ENCODE assay signal across 8 mouse cellular contexts in the genomic region with DNA sequence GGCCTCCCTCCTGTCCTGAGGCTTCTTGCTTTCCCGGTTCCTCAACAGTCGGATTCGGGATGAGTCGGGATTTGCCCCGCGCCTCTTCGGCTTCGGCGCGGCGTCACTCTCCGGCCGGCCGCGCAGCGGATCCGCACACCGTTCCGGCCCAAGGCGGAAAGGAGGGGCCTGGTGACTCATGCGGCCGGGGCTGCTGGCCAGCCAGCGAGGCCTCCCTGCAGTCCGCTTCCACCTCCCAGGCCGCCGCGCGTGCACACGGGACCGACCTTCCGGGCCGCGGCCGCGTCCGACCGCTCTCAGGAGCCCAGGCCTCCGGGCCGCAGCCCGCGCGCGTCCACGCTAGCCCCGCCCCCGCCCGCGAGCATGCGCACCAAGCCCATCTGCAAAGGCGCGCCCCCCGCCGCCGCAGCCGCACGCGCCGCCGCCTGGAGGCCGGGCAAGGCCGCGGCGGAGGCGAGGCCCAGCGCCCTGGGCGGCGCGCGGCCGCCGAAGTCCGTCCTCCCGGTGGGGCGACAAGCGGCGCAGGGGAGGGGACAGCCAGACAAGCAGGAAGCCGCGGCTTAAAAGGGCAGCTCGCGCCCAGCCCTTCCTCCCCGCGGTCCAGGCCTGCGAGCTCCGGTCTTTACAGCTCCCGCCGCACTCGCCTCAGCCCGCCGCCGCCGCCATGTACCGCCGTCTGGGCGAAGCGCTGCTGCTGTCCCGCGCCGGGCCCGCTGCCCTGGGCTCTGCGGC. TPM values are rescaled to one million over a fixed set of nuclear protein-coding genes. Genes with fewer than 3 reads are reported as not detected.
A peak's percentile ranks its signal among the peaks of the same experiment; 100 is the strongest.
DNase-seq lines count a peak whose midpoint lies in the region; ATAC-seq lines count a peak whose summit lies in the region.

Gene Shld2, minus strand, starts transcription at position 260 of the 732 bp plus-strand sequence.
Gene Glud1, plus strand, starts transcription at position 494 of the 732 bp plus-strand sequence.

- peak within 1 kb of the TSS; percentile 94 for H3K9ac ChIP-seq in intestine, embryonic 14.5 days (ENCODE audit: low read length)

- H3K4me2 ChIP-seq in intestine, embryonic 14.5 days (ENCODE audit: low read length): peak within 1 kb of the TSS; percentile 60

- peak; percentile 98 for DNase-seq in adrenal gland, adult (ENCODE audit: inconsistent age in 2 of 2, low spot score in 1 of 2)
- peak; percentile 96 for DNase-seq in embryo, embryonic 10.5 days (ENCODE audit: low spot score)
- DNase-seq in gastrocnemius, postnatal 25 days: peak; percentile 98
- DNase-seq in intestine, embryonic 14.5 days (ENCODE audit: low spot score): peak; percentile 94
- DNase-seq in left cerebral cortex, postnatal 14 days (ENCODE audit: low spot score in 2 of 2): peak; percentile 91 to 93
- peak; percentile 95 for DNase-seq in mesoderm, embryonic 11.5 days (ENCODE audit: low read depth, low spot score)
- peak; percentile 89 to 90 for DNase-seq in right cerebral cortex, postnatal 36 days (ENCODE audit: low spot score in 2 of 2)
- DNase-seq in yolk sac, embryonic 10.5 days (ENCODE audit: low spot score): peak; percentile 97

- peak; percentile 97 for ATAC-seq in intestine, embryonic 14.5 days (replicated peaks; ENCODE audit: low FRiP score, low TSS enrichment, low read depth)

- no peaks in the 10 kb centered on the region for H3K9me3 ChIP-seq in intestine, embryonic 14.5 days (ENCODE audit: control insufficient read depth, low read length)

- H3K4me1 ChIP-seq in intestine, embryonic 14.5 days (replicated peaks; ENCODE audit: control insufficient read depth, insufficient read depth, low read length): peaks cover 21% of the 10 kb centered on the region; the same call in 1 of the 2 replicates

- H3K27ac ChIP-seq in intestine, embryonic 14.5 days (ENCODE audit: low read depth): peak within 1 kb of the TSS; percentile 97

- no peaks in the 10 kb centered on the region for H3K36me3 ChIP-seq in intestine, embryonic 14.5 days (ENCODE audit: control insufficient read depth, insufficient read depth, low read length)

- peak within 1 kb of the TSS; percentile 79 for H3K4me3 ChIP-seq in intestine, embryonic 14.5 days (ENCODE audit: low read depth, low read length)

- WGBS in intestine, embryonic 14.5 days: under 1% methylated on average over 48 of the region's 100 CpGs

- intact Hi-C loops in left cerebral cortex, postnatal 14 days (cut with DNase I): loop anchor here (5.0 kb wide), 2 partner anchors 52 to 192 kb away; partner anchors contain the start of gene Bmpr1a

- H3K27me3 ChIP-seq in intestine, embryonic 14.5 days (replicated peaks; ENCODE audit: control insufficient read depth, insufficient read depth, low read length): no peaks in the 10 kb centered on the region

RNA-seq across cellular contexts. Expression of gene Shld2, which starts in this region (rescaled TPM):
- 1 to 10 TPM; 8.6 to 9.0 TPM for total RNA-seq in gastrocnemius, postnatal 25 days (2021)
- polyA plus RNA-seq in intestine, embryonic 14.5 days (2014; fragmentation: Nextera tagmentation; extraction: Ambion mirVana): 9.5 and 11.0 TPM in 2 replicates
- 10 to 100 TPM; 11.2 to 11.8 TPM for total RNA-seq in left cerebral cortex, postnatal 14 days (2021)

RNA-seq across cellular contexts. Expression of gene Glud1, which starts in this region (rescaled TPM):
- 100 to 1,000 TPM; 124 to 137 TPM for total RNA-seq in gastrocnemius, postnatal 25 days (2021)
- polyA plus RNA-seq in intestine, embryonic 14.5 days (2014; fragmentation: Nextera tagmentation; extraction: Ambion mirVana): 100 and 104 TPM in 2 replicates
- 100 to 1,000 TPM; 320 to 321 TPM for total RNA-seq in left cerebral cortex, postnatal 14 days (2021)

Comparison
In these comparisons a context has a peak if more than half of its experiments do, and no peak if none do; other contexts are left out.
1. Peak in every context shown above with its lines: DNase-seq, ATAC-seq, H3K4me3 ChIP-seq and H3K27ac ChIP-seq.